Mouse (Mus musculus) MEL (cell line): Measurements from ENCODE around the gene Nectin2. TPM values are rescaled to one million over a fixed set of nuclear protein-coding genes. Genes with fewer than 3 reads are reported as not detected.

Source experiments
- DNase-seq: peaks from one replicate; pipeline ENCODE4 v3.0.0; 2011; ENCODE audit warnings: low read depth, low spot score
- H3K27ac ChIP-seq: 2 replicates; pipeline ENCODE4 v1.5.1; 2012; ENCODE audit warnings: low read depth, mild to moderate bottlenecking, control low read depth, low read length, moderate library complexity; ENCODE audit not compliant: control insufficient read depth
- H3K27me3 ChIP-seq, 2 experiments: fragments of 150-350 bp in 1 of 2; sonication (generic) in 1 of 2; 2 replicates each; pipeline ENCODE4 v1.6.1; 2012; ENCODE audit warnings: low read length in 2 of 2, mild to moderate bottlenecking in 2 of 2, improper control_type of control experiment in 1 of 2, moderate library complexity in 1 of 2; ENCODE audit not compliant: insufficient read depth in 2 of 2, control insufficient read depth in 1 of 2
- H3K36me3 ChIP-seq, 2 experiments: 2 replicates each; pipeline ENCODE4 v1.6.1; 2012 to 2014; ENCODE audit warnings: low read length in 2 of 2, improper control_type of control experiment in 1 of 2, inconsistent platforms in 1 of 2, mild to moderate bottlenecking in 1 of 2; ENCODE audit not compliant: insufficient read depth in 2 of 2, control insufficient read depth in 1 of 2
- H3K4me1 ChIP-seq, 2 experiments: fragments of 150-350 bp in 1 of 2; sonication (generic) in 1 of 2; 2 replicates each; pipeline ENCODE4 v1.6.1; 2012; ENCODE audit warnings: low read length in 2 of 2, improper control_type of control experiment in 1 of 2, mild to moderate bottlenecking in 1 of 2; ENCODE audit not compliant: insufficient read depth in 2 of 2, control insufficient read depth in 1 of 2
- H3K4me3 ChIP-seq, 2 experiments: fragments of 150-350 bp in 1 of 2; sonication (generic) in 1 of 2; 2 replicates each; pipeline ENCODE4 v1.5.1; 2012; ENCODE audit warnings: low read depth in 2 of 2, low read length in 2 of 2, mild to moderate bottlenecking in 2 of 2, moderate library complexity in 2 of 2, control low read depth in 1 of 2, improper control_type of control experiment in 1 of 2; ENCODE audit not compliant: control insufficient read depth in 1 of 2, insufficient read depth in 1 of 2
- H3K79me2 ChIP-seq: 2 replicates; pipeline ENCODE4 v1.6.1; 2012; ENCODE audit warnings: mild to moderate bottlenecking, low read length, moderate library complexity; ENCODE audit not compliant: control insufficient read depth, poor library complexity, insufficient read depth
- H3K9ac ChIP-seq: 2 replicates; pipeline ENCODE4 v1.6.1; 2012; ENCODE audit warnings: low read depth, mild to moderate bottlenecking, control low read depth, low read length, moderate library complexity; ENCODE audit not compliant: control insufficient read depth, poor library complexity, severe bottlenecking
- H3K9me3 ChIP-seq: fragments of 150-350 bp; sonication (generic); replicated peaks from 2 replicates; pipeline ENCODE4 v1.6.1; 2012; ENCODE audit warnings: mild to moderate bottlenecking, low read length, improper control_type of control experiment, moderate library complexity; ENCODE audit not compliant: insufficient read depth
- CHD1 ChIP-seq: IDR thresholded peaks from 2 replicates; pipeline ENCODE4 v1.6.1; 2012; ENCODE audit warnings: low read depth, mild to moderate bottlenecking, inconsistent platforms, low read length, improper control_type of control experiment
- CHD2 ChIP-seq: IDR thresholded peaks from 2 replicates; pipeline ENCODE4 v1.6.1; 2011; ENCODE audit warnings: low read length, improper control_type of control experiment
- CTCF ChIP-seq, 3 experiments: IDR thresholded peaks in 2 of 3; conservative IDR thresholded peaks in 1 of 3; 2 replicates each; pipeline ENCODE4 v1.5.1; 2011 to 2012; ENCODE audit warnings: low read length in 3 of 3, low read depth in 2 of 3, mild to moderate bottlenecking in 2 of 3, improper control_type of control experiment in 1 of 3, inconsistent platforms in 1 of 3, mixed read lengths in 1 of 3, moderate library complexity in 1 of 3; ENCODE audit not compliant: control insufficient read depth in 1 of 3, insufficient read depth in 1 of 3, poor library complexity in 1 of 3, severe bottlenecking in 1 of 3
- ELF1 ChIP-seq: IDR thresholded peaks from 2 replicates; pipeline ENCODE4 v1.6.1; 2014; ENCODE audit warnings: low read depth, mild to moderate bottlenecking, inconsistent platforms, low read length, improper control_type of control experiment, moderate library complexity
- EP300 ChIP-seq, 2 experiments: IDR thresholded peaks; 2 replicates each; pipeline ENCODE4 v1.6.1; 2011; ENCODE audit warnings: improper control_type of control experiment in 2 of 2, low read length in 2 of 2, low read depth in 1 of 2, mild to moderate bottlenecking in 1 of 2
- GABPA ChIP-seq: IDR thresholded peaks from 2 replicates; pipeline ENCODE4 v1.6.1; 2012; ENCODE audit warnings: low read depth, mild to moderate bottlenecking, inconsistent platforms, low read length, improper control_type of control experiment, moderate library complexity
- HCFC1 ChIP-seq: IDR thresholded peaks from 2 replicates; pipeline ENCODE4 v1.6.1; 2012; ENCODE audit warnings: low read depth, mild to moderate bottlenecking, inconsistent platforms, low read length, improper control_type of control experiment, moderate library complexity
- MAFK ChIP-seq: IDR thresholded peaks from 2 replicates; pipeline ENCODE4 v1.6.1; 2011; ENCODE audit warnings: low read depth, mild to moderate bottlenecking, low read length, improper control_type of control experiment, borderline replicate concordance
- MAZ ChIP-seq: IDR thresholded peaks from 2 replicates; pipeline ENCODE4 v1.6.1; 2012; ENCODE audit warnings: low read depth, mild to moderate bottlenecking, inconsistent platforms, low read length, improper control_type of control experiment
- MXI1 ChIP-seq: IDR thresholded peaks from 2 replicates; pipeline ENCODE4 v1.6.1; 2011; ENCODE audit warnings: mild to moderate bottlenecking, low read depth, low read length, improper control_type of control experiment
- MYB ChIP-seq: IDR thresholded peaks from 2 replicates; pipeline ENCODE4 v1.6.1; 2011; ENCODE audit warnings: mild to moderate bottlenecking, low read depth, low read length, improper control_type of control experiment
- NELFE ChIP-seq: IDR thresholded peaks from 2 replicates; pipeline ENCODE4 v1.6.1; 2011; ENCODE audit warnings: low read depth, low read length, improper control_type of control experiment
- POLR2A ChIP-seq, 2 experiments: IDR thresholded peaks; 2 replicates each; pipeline ENCODE4 v1.6.1; 2011 to 2012; ENCODE audit warnings: low read length in 2 of 2, mild to moderate bottlenecking in 2 of 2, control low read depth in 1 of 2, improper control_type of control experiment in 1 of 2, low read depth in 1 of 2, moderate library complexity in 1 of 2; ENCODE audit not compliant: control insufficient read depth in 1 of 2, insufficient read depth in 1 of 2, poor library complexity in 1 of 2
- POLR2AphosphoS2 ChIP-seq: IDR thresholded peaks from 2 replicates; pipeline ENCODE4 v1.6.1; 2011; ENCODE audit warnings: low read length, improper control_type of control experiment
- POLR2AphosphoS5 ChIP-seq: IDR thresholded peaks from 2 replicates; pipeline ENCODE4 v1.6.1; 2012; ENCODE audit warnings: low read depth, borderline replicate concordance, mild to moderate bottlenecking, inconsistent platforms, low read length, moderate library complexity, mixed read lengths
- RAD21 ChIP-seq: IDR thresholded peaks from 2 replicates; pipeline ENCODE4 v1.6.1; 2011; ENCODE audit warnings: mild to moderate bottlenecking, low read depth, low read length, improper control_type of control experiment
- SIN3A ChIP-seq: IDR thresholded peaks from 2 replicates; pipeline ENCODE4 v1.6.1; 2012; ENCODE audit warnings: low read length, improper control_type of control experiment, inconsistent platforms
- SMC3 ChIP-seq: IDR thresholded peaks from 2 replicates; pipeline ENCODE4 v1.6.1; 2011; ENCODE audit warnings: low read depth, low read length, improper control_type of control experiment
- TCF12 ChIP-seq: IDR thresholded peaks from 2 replicates; pipeline ENCODE4 v1.6.1; 2014; ENCODE audit warnings: low read depth, mild to moderate bottlenecking, inconsistent platforms, low read length, improper control_type of control experiment, moderate library complexity
- UBTF ChIP-seq: IDR thresholded peaks from 2 replicates; pipeline ENCODE4 v1.6.1; 2012; ENCODE audit warnings: low read depth, mild to moderate bottlenecking, inconsistent platforms, low read length, improper control_type of control experiment, moderate library complexity, borderline replicate concordance; ENCODE audit not compliant: insufficient read depth
- ZC3H11A ChIP-seq: IDR thresholded peaks from 2 replicates; pipeline ENCODE4 v1.6.1; 2012; ENCODE audit warnings: low read depth, mild to moderate bottlenecking, inconsistent platforms, low read length, improper control_type of control experiment
- ZMIZ1 ChIP-seq: IDR thresholded peaks from 2 replicates; pipeline ENCODE4 v1.6.1; 2012; ENCODE audit warnings: low read depth, mild to moderate bottlenecking, inconsistent platforms, low read length, improper control_type of control experiment, moderate library complexity
- polyA plus RNA-seq, 2 experiments: library from polyadenylated mRNA; stranded (reverse) in 1 of 2; unstranded in 1 of 2; fragments of >175 nt in 1 of 2; fragments of >200 nt in 1 of 2; gene quantifications; 2 replicates each; pipeline versions ENCODE4 v1.2.1 to v1.2.4; 2012; ENCODE audit warnings: low replicate concordance in 2 of 2, low read depth in 1 of 2; ENCODE audit not compliant: insufficient read length in 2 of 2, insufficient read depth in 1 of 2, missing spikeins in 1 of 2
- total RNA-seq: library from RNA; depleted of rRNA; stranded (reverse); fragments of 300-350 nt; gene quantifications from 2 replicates; pipeline ENCODE4 v1.2.3, GENCODE M21; 2012

The Nectin2 gene
- total and polyA plus RNA-seq, 3 experiments: 6.9 to 25.6 TPM; not detected in 1

GRCm38 (mm10) chr7:19796697-19797588, 46.7 kb upstream of the Nectin2 start, which contains the start of gene Cblc:
Gene Cblc (minus strand): TSS chr7:19796809.
- Histone ChIP-seq H3K4me1 (no peaks in the 10 kb centered on the region; a peak in 2 of 4 replicates), H3K9me3 (no peaks in the 10 kb centered on the region), H3K27ac (no peak within 1 kb of the TSS), H3K4me3 (peak within 1 kb of the TSS; percentile 9 to 50; a peak in 2 of 4 replicates), H3K27me3 (no peaks in the 10 kb centered on the region), H3K79me2 (no peaks in the 10 kb centered on the region), H3K36me3 (no peaks in the 10 kb centered on the region), H3K9ac (0 out of 2 replicates have a peak within 1 kb of the TSS, but pooled peaks have one; percentile 31)
- DNase-seq: peak; percentile 85
- TF ChIP-seq RAD21 (peak; percentile 68), CTCF (IDR thresholded peaks at IDR 0.05 in 2 of 3, conservative IDR thresholded peaks at IDR 0.05 in 1 of 3; ENCODE audit: control insufficient read depth in 1 of 3, insufficient read depth in 1 of 3, low read depth in 2 of 3, low read length in 3 of 3, poor library complexity in 1 of 3, severe bottlenecking in 1 of 3) (peak; percentile 76 to 98 (median 92)), UBTF (no peak), ZC3H11A (peak; percentile 66), SIN3A (0 out of 2 replicates have a peak, but pooled peaks have one; percentile 17), POLR2A (IDR thresholded peaks at IDR 0.05; ENCODE audit: control insufficient read depth in 1 of 2, insufficient read depth in 1 of 2, low read depth in 1 of 2, low read length in 2 of 2, poor library complexity in 1 of 2) (0 out of 4 replicates have a peak, but pooled peaks of 1 of the 2 experiments have one; percentile 17), TCF12 (0 out of 2 replicates have a peak, but pooled peaks have one; percentile 9), MAFK (no peak), HCFC1 (0 out of 2 replicates have a peak, but pooled peaks have one; percentile 25), EP300 (IDR thresholded peaks at IDR 0.05; ENCODE audit: low read depth in 1 of 2, low read length in 2 of 2) (no peak), SMC3 (peak; percentile 89), MAZ (peak; percentile 47; the same call in 1 of the 2 replicates)

DNA sequence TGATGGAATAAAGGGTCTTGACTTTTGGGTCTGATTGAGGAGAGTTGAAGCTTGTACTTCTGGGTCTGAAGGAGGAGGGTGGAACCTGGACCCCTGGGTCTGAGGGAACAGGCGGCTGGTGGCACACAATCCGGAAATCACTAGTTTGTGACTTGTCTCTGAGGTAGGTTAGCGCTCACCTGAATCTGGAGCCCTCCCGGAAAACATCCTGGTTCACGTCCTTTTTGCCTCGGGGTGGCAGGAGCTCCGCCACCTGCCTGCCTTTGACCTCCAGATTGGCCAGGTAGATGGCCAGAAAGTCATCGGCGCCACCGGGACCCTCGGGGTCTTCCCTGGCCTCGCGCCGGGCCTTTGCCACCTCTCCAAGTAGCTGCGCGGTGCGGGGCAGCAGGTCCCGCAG, 46.0 kb upstream of the Nectin2 start:
- DNase-seq: no peak
- Histone ChIP-seq H3K4me1 (no peaks in the 10 kb centered on the region; a peak in 2 of 4 replicates), H3K79me2 (no peaks in the 10 kb centered on the region), H3K27ac (no peak overlapping the region), H3K36me3 (no peaks in the 10 kb centered on the region), H3K27me3 (no peaks in the 10 kb centered on the region), H3K9ac (no peak overlapping the region), H3K4me3 (no peak overlapping the region), H3K9me3 (no peaks in the 10 kb centered on the region)
- no peak for TF ChIP-seq ZMIZ1
- TF ChIP-seq CHD1: no peak
- no peak for TF ChIP-seq CHD2
- no peak for TF ChIP-seq NELFE
- no peak for TF ChIP-seq POLR2AphosphoS5
- no peak for TF ChIP-seq MYB
- TF ChIP-seq MAZ: no peak
- TF ChIP-seq POLR2AphosphoS2: no peak
- TF ChIP-seq RAD21: no peak
- no peak for TF ChIP-seq GABPA
- TF ChIP-seq MAFK: no peak
- TF ChIP-seq ELF1: no peak
- TF ChIP-seq TCF12: no peak
- no peak for TF ChIP-seq MXI1
- TF ChIP-seq, all 39 proteins: peak for 0
